Mouse (Mus musculus): ENCODE measurements around the gene Car10. TPM values are rescaled to one million over a fixed set of nuclear protein-coding genes. Genes with fewer than 3 reads are reported as not detected.
A peak's percentile ranks its signal among the peaks of the same experiment; 100 is the strongest.

The Car10 gene
- polyA plus RNA-seq, 1 experiment from 2014 or later, result not detected

GRCm38 (mm10) chr11:93512843-93513242 lies 415.0 kb downstream of the Car10 start:
- no peak overlapping the region for H3K4me3 ChIP-seq (ENCODE audit: low read depth, low read length)
- H3K36me3 ChIP-seq (ENCODE audit: insufficient read depth), result no peaks in the 10 kb centered on the region
- H3K27me3 ChIP-seq (ENCODE audit: insufficient read depth, low read length), result no peaks in the 10 kb centered on the region
- TF ChIP-seq CTCF (IDR thresholded peaks at IDR 0.05; ENCODE audit: low read depth), result no peak
- H3K4me1 ChIP-seq (ENCODE audit: insufficient read depth), result no peaks in the 10 kb centered on the region
- H3K27ac ChIP-seq (ENCODE audit: low read depth), result no peak overlapping the region
- H3K9ac ChIP-seq, result no peak overlapping the region
- DNase-seq (no peak), ATAC-seq (ENCODE audit: insufficient read depth) (no peak)
- no peaks in the 10 kb centered on the region for H3K9me3 ChIP-seq (ENCODE audit: low read depth, low read length)
- no peak overlapping the region for H3K4me2 ChIP-seq
- 85% methylated on average over 2 of the region's 2 CpGs for WGBS

- Histone ChIP-seq H3K27me3 (ENCODE audit: insufficient read depth, low read length) (no peaks in the 10 kb centered on the region), H3K9me3 (ENCODE audit: low read depth, low read length) (no peaks in the 10 kb centered on the region), H3K27ac (ENCODE audit: low read depth) (no peak overlapping the region), H3K9ac (no peak overlapping the region), H3K4me2 (no peak overlapping the region), H3K36me3 (ENCODE audit: insufficient read depth) (no peaks in the 10 kb centered on the region), H3K4me1 (ENCODE audit: insufficient read depth) (no peaks in the 10 kb centered on the region), H3K4me3 (ENCODE audit: low read depth, low read length) (no peak overlapping the region)
- peak; percentile 25; the same call in 1 of the 2 replicates for TF ChIP-seq CTCF (IDR thresholded peaks at IDR 0.05; ENCODE audit: low read depth)
- ATAC-seq (ENCODE audit: insufficient read depth) (no peak), DNase-seq (peak; percentile 8)
- WGBS, result 25% methylated on average over 2 of the region's 2 CpGs
Observed at GRCm38 (mm10) chr11:93514396-93514795, 416.6 kb downstream of the Car10 start.

DNA sequence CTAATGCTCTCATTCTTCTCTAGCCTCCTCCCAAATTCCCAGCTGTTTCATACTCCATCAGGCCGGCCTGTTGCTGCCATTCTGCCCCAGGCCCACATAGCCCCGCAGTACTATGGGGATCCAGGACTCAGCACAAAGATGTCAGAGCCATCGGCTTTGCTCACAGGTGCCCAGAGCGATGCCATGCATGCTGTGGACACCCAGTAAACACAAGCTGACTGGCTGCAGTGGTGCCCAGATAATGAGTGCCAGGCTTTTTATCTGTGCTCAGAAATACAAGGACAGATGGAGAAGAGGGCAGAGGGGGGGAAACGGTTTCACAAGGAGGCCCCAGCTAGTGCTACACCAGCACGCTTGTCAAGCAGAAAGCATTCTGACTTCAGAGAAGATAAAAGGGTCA lies 417.7 kb downstream of the Car10 start:
- DNase-seq, result no peak
- no peaks in the 10 kb centered on the region for H3K27me3 ChIP-seq (ENCODE audit: insufficient read depth, low read length)
- no peak for ATAC-seq (ENCODE audit: insufficient read depth)
- H3K4me1 ChIP-seq (ENCODE audit: insufficient read depth), result no peaks in the 10 kb centered on the region
- H3K27ac ChIP-seq (ENCODE audit: low read depth), result no peak overlapping the region
- H3K36me3 ChIP-seq (ENCODE audit: insufficient read depth), result no peaks in the 10 kb centered on the region
- H3K9me3 ChIP-seq (ENCODE audit: low read depth, low read length), result no peaks in the 10 kb centered on the region
- TF ChIP-seq CTCF (IDR thresholded peaks at IDR 0.05; ENCODE audit: low read depth), result no peak
- no peak overlapping the region for H3K9ac ChIP-seq
- H3K4me3 ChIP-seq (ENCODE audit: low read depth, low read length), result no peak overlapping the region
- WGBS, result 77% methylated on average over 6 of the region's 6 CpGs
- H3K4me2 ChIP-seq, result no peak overlapping the region

DNA sequence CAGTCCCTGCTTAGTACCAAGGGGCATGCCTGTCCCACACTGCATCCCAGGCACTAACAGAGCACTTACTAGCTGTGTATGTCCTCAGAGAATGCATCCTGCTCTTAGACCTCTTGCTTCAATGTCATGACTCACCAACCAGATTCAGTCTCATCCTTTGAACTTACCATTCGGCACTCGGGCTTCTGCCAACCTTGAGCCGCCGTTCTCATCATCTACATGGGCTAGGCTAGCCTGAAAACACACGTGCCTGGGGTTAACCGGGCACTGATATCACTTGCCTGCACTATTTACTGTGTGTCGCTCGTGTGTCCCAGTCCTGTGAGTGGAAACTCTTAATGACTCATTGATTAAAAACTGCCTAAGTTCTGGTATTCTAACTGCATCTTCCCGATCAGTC lies 418.4 kb downstream of the Car10 start:
- 80% methylated on average over 9 of the region's 9 CpGs for WGBS
- no peak for ATAC-seq (ENCODE audit: insufficient read depth)
- DNase-seq, result no peak

DNA sequence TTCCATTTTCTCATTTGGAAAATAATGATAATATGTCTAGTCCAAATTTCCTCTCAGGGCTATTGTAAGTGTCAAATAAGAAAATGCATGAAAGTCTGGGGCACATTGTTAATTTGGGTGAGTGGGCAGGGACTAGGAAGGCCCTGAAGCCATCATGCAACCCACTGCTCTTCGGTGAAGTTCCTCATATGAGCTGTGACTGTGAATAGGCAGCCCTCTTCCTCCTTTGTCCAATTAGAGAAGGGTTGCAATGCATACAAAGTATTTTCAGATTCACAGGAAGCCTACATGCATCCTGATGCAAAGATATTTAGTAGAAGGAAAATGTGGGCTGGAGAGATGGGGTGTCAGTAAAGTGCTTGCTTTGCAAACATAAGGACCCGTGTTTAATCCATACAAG lies 419.1 kb downstream of the Car10 start:
- 73% methylated on average over 2 of the region's 2 CpGs for WGBS
- H3K9ac ChIP-seq, result no peak overlapping the region
- ATAC-seq (ENCODE audit: insufficient read depth), result no peak

More for the DNA sequence above, 418.4 kb downstream of the Car10 start:
- Histone ChIP-seq H3K4me3 (ENCODE audit: low read depth, low read length) (no peak overlapping the region), H3K27me3 (ENCODE audit: insufficient read depth, low read length) (no peaks in the 10 kb centered on the region), H3K27ac (ENCODE audit: low read depth) (no peak overlapping the region), H3K9me3 (ENCODE audit: low read depth, low read length) (no peaks in the 10 kb centered on the region), H3K9ac (no peak overlapping the region), H3K4me2 (no peak overlapping the region), H3K36me3 (ENCODE audit: insufficient read depth) (no peaks in the 10 kb centered on the region), H3K4me1 (ENCODE audit: insufficient read depth) (no peaks in the 10 kb centered on the region)
- no peak for TF ChIP-seq CTCF (IDR thresholded peaks at IDR 0.05; ENCODE audit: low read depth)

GRCm38 (mm10) chr11:93522501-93522900 lies 424.7 kb downstream of the Car10 start:
- H3K9ac ChIP-seq, result no peak overlapping the region
- no peaks in the 10 kb centered on the region for H3K36me3 ChIP-seq (ENCODE audit: insufficient read depth)
- H3K9me3 ChIP-seq (ENCODE audit: low read depth, low read length), result no peaks in the 10 kb centered on the region
- no peak overlapping the region for H3K4me3 ChIP-seq (ENCODE audit: low read depth, low read length)
- no peak for TF ChIP-seq CTCF (IDR thresholded peaks at IDR 0.05; ENCODE audit: low read depth)
- no peak overlapping the region for H3K27ac ChIP-seq (ENCODE audit: low read depth)
- no peaks in the 10 kb centered on the region for H3K4me1 ChIP-seq (ENCODE audit: insufficient read depth)
- no peak overlapping the region for H3K4me2 ChIP-seq
- H3K27me3 ChIP-seq (ENCODE audit: insufficient read depth, low read length), result no peaks in the 10 kb centered on the region
- no peak for ATAC-seq (ENCODE audit: insufficient read depth)
- no peak for DNase-seq
- WGBS, result 78% methylated on average over 3 of the region's 3 CpGs

More for the DNA sequence above, 419.1 kb downstream of the Car10 start:
- no peaks in the 10 kb centered on the region for H3K27me3 ChIP-seq (ENCODE audit: insufficient read depth, low read length)
- no peak overlapping the region for H3K4me3 ChIP-seq (ENCODE audit: low read depth, low read length)
- no peak for TF ChIP-seq CTCF (IDR thresholded peaks at IDR 0.05; ENCODE audit: low read depth)
- H3K9me3 ChIP-seq (ENCODE audit: low read depth, low read length), result no peaks in the 10 kb centered on the region
- H3K4me2 ChIP-seq, result no peak overlapping the region
- H3K27ac ChIP-seq (ENCODE audit: low read depth), result no peak overlapping the region
- H3K4me1 ChIP-seq (ENCODE audit: insufficient read depth), result no peaks in the 10 kb centered on the region
- no peaks in the 10 kb centered on the region for H3K36me3 ChIP-seq (ENCODE audit: insufficient read depth)
- DNase-seq, result no peak

GRCm38 (mm10) chr11:93525921-93526320 lies 428.1 kb downstream of the Car10 start:
- no peaks in the 10 kb centered on the region for H3K27me3 ChIP-seq (ENCODE audit: insufficient read depth, low read length)

More at GRCm38 (mm10) chr11:93525921-93526320, 428.1 kb downstream of the Car10 start:
- no peak overlapping the region for H3K4me2 ChIP-seq
- TF ChIP-seq CTCF (IDR thresholded peaks at IDR 0.05; ENCODE audit: low read depth), result no peak
- H3K4me3 ChIP-seq (ENCODE audit: low read depth, low read length), result no peak overlapping the region
- WGBS, result 77% methylated on average over 3 of the region's 3 CpGs
- H3K4me1 ChIP-seq (ENCODE audit: insufficient read depth), result no peaks in the 10 kb centered on the region
- ATAC-seq (ENCODE audit: insufficient read depth) (no peak), DNase-seq (no peak)
- no peaks in the 10 kb centered on the region for H3K9me3 ChIP-seq (ENCODE audit: low read depth, low read length)
- H3K27ac ChIP-seq (ENCODE audit: low read depth), result no peak overlapping the region
- no peak overlapping the region for H3K9ac ChIP-seq
- no peaks in the 10 kb centered on the region for H3K36me3 ChIP-seq (ENCODE audit: insufficient read depth)
